Mouse (Mus musculus): ENCODE data around the gene Arhgef11.

Gene Arhgef11

DNA sequence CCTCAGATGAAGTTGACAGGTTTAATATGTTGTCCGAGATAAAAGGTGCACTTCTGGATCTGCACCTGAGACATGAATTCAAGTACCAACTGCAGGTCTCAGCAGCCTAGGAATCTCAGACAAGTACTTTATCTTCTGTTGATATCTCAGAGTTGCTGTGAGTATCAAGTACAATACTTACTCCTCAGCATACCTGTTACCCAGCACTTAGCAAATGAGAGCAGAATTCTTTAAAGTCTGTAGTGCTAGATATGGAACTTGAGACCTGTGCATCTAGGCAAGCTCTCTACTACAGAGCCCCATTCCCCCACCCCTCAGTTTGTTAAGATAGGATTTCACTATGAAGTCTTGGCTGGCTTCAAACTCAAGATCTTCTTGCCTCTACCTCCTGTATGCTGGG is 43.9 kb downstream of the Arhgef11 start:
- DNase-seq (ENCODE audit: extremely low spot score, low spot score), result no peak

DNA sequence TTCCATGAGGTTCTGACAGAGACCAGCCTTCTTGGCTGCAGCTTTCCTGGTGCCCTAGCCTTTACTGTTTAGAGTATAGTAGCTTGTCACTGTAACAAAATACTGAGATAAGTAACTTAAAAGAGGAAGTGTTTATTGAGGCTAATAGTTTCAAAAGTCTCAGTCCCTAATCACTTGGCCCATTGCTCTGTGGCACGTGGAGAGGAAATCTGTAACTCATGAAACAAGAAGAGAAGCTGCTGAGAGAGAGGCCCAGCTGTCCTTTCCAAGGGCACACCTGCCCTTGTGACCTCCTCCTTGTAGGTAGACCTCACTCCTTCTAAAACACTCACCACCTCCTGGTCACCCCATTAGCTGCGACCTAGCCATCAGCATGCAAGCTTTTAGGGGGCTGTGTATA is 101.2 kb downstream of the Arhgef11 start:
- no peak for DNase-seq (ENCODE audit: extremely low spot score, low spot score)

- no peak for DNase-seq (ENCODE audit: extremely low spot score, low spot score)
Measured at GRCm38 (mm10) chr3:87724556-87724955, 107.2 kb downstream of the Arhgef11 start.

DNA sequence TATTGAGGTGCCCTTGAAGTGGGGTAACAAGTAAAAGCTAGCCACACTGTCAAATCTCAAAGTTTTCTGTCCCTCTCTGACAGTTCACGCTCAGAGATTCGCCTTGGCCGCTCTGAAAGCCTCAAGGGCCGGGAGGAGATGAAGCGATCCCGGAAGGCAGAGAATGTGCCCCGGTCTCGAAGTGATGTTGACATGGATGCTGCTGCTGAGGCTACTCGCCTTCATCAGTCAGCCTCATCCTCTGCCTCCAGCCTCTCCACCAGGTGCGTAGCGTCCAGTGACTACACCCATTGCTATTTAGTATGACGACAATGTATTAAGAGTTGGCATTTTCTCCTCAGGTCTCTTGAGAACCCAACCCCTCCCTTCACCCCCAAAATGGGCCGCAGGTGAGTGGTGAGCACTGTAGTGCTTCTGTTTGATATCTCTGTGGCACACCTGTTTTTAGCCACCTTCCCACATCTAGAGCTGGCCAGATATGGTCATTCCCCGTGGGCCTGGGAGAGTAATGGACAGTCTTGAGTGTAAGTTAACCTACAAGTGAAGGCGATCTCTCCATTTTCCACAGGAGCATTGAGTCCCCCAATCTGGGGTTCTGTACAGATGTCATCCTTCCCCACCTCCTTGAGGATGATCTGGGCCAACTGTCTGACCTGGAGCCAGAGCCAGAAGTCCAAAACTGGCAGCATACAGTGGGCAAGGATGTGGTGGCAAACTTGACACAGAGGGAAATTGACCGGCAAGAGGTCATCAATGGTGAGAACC is 108.2 kb downstream of the Arhgef11 start:
- no peak for DNase-seq (ENCODE audit: extremely low spot score, low spot score)

GRCm38 (mm10) chr3:87726191-87726590 is 108.8 kb downstream of the Arhgef11 start:
- no peak for DNase-seq (ENCODE audit: extremely low spot score, low spot score)

DNA sequence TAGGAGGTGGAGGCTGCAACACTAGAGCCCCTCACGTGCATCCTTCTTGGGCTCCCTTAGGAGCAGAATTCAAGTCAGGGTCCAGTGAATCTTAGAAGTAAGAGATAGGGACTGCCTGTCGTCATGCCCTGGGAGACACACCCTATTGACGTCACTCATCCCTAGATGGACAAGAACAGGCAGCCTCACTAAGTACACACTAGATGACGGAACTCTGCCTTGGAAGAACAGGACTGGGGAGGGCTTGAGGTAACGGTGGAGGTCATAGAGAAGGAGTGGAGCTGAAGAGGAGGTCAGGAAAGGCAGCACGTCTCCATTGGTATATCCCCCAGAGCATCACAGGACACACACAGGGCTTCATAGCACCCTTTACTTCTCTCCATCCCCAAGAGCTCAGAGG is 111.3 kb downstream of the Arhgef11 start:
- DNase-seq (ENCODE audit: extremely low spot score, low spot score), result no peak

- no peak for DNase-seq (ENCODE audit: extremely low spot score, low spot score)
Measured at GRCm38 (mm10) chr3:87733098-87733497, 115.7 kb downstream of the Arhgef11 start.

- no peak for DNase-seq (ENCODE audit: extremely low spot score, low spot score)
Measured at GRCm38 (mm10) chr3:87733984-87734761, 116.8 kb downstream of the Arhgef11 start.

DNA sequence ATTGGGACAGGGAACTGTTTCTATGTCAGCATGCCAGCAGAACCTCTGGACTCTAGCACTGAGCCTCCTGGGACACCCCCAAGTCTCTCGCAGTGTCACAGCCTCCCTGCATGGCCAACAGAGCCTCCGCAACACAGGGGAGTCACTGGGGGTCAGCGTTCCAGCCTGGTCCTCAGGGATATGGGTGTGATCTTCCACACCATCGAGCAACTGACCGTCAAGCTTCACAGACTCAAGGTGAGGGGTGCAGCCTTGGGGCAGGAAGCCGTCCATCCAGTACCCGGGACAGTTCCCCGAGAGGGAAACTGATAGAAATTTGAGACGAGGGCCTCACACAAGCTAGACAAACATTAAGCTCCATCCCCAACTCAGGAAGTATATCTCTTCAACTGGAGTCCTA is 118.0 kb downstream of the Arhgef11 start:
- DNase-seq (ENCODE audit: extremely low spot score, low spot score), result no peak

DNA sequence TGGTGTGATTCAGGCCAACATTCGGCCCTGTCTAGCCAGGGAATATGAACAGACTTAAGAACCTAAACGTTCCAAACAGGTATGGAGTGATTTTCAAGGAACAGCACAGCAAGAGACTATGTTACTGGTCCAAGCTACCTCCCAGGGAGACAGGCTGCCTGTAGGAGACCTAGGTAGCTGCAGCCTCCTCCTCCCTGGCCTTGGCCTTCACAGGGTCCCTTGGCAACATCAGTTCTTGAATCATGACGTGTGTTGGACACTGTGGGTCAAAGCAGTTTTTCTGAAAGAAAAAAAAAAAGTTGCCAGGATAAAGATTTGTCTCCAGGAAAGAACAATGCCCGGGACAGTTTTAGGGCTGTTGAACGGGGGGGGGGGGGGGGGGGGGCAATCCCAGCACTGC is 121.5 kb downstream of the Arhgef11 start:
- DNase-seq (ENCODE audit: extremely low spot score, low spot score), result no peak

GRCm38 (mm10) chr3:87742013-87742412 is 124.7 kb downstream of the Arhgef11 start:
- DNase-seq (ENCODE audit: extremely low spot score, low spot score), result no peak

DNA sequence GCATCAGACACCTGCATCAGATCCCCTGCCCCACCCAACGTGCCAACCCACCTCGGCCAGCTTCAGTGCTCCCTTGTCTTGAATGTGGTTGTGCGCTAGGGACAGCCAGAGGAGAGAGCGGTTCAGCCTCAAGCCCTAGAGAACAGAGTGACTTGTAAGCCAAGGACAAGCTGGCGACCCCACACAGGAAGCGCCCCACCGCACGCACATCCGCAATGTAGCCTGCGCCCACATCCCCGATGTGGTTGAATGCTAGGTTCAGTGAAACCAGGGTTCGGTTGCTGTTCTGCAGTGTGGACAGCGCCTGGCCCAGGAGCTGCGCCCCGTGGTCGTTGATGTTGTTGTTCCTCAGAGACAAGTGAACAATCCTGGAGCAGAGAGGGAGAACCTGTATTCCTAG is 125.4 kb downstream of the Arhgef11 start:
- DNase-seq (ENCODE audit: extremely low spot score, low spot score), result no peak

DNA sequence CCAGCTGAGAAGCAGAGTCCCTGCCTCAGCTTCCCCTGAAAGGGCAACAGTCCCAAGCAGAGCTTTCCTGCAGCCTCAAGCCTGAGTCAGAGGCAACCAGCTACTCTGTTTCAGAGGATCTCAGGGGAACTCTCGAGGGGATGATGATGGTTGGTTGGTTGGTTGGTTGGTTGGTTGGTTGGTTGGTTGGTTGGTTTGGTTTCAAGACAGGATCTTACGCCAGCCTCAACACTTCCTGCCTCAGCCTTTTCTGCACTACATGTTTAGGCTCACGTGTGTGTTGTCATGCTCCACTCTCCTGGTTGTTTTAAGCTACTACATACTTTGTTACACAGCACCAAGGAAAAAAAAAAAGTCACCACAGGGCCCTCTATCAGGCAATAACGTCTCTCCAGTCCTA is 126.6 kb downstream of the Arhgef11 start:
- no peak for DNase-seq (ENCODE audit: extremely low spot score, low spot score)

DNA sequence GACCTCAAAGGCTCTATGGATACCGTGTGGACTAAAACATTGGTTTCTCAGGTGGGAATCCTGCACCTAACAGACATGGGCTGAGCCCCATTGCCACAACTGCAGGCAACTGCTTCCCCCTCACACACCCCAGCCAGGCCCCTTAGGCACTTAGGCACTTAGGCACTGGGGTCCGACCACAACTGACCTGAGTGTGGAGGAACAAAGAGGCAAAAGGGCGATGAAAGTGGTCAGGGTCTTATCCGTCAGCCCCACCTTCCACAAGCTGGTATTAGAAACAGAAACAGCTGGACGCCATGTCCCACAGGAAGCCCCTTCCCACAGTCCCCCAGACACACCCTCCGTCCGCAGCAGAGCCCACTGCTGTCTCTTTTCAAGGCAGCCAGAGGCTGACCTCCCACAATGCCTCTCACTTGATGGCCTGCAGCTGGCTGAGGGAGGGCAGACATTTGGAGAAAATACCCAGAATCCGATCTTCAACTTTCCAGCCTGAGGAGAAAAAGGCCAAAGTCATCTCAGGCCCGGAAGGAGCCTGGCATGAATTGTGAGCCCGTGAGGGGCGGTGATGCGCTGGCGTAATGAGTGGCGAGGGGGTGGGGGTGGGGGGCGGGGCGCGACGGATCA is 127.8 kb downstream of the Arhgef11 start:
- DNase-seq (ENCODE audit: extremely low spot score, low spot score), result no peak

DNA sequence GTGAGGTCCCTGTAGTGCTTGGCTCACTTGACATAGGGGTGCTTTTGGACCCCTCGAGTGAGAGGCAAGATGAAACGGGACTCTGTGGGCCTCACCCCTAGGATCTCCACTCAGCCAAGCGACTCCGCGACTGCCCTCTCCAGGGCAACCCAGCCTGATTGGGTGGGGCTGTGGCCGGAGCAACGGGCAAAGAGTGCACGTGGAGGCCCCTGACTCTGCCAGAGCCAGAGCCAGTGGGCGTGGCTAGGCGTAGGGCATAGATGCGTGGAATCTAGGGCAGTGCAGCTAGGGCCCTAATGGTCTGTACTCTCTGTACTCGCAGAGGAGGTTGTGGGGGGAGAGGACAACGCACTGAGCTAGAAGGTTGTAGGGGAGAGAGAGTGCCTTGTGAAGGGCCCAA is 131.1 kb downstream of the Arhgef11 start, which contains the start of gene Lrrc71:
TSS of gene Lrrc71 (minus strand) at position 195 of the 400 bp plus-strand sequence.
- no peak for DNase-seq (ENCODE audit: extremely low spot score, low spot score)

GRCm38 (mm10) chr3:87749036-87749435 is 131.7 kb downstream of the Arhgef11 start:
- no peak for DNase-seq (ENCODE audit: extremely low spot score, low spot score)

DNA sequence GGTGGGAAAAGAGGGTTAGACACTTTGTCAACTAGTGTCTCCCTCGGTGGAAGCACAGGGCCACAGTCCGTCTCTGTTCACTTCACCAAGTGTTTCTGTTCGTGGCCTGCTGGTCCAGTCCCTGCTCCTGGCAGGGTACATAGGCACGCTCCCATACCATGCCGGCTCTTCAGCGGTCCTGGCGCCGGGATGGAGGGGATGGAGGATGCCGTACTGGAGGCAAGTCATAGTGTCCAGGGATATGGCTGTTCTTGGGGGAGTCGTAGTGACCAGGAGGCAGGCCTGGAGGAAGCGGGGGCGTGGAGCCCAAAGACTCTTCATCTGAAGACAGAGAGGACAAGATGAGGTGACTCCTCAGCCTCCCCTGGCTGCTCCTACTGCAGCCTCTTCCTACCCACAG is 132.6 kb downstream of the Arhgef11 start:
- DNase-seq (ENCODE audit: extremely low spot score, low spot score), result no peak

DNA sequence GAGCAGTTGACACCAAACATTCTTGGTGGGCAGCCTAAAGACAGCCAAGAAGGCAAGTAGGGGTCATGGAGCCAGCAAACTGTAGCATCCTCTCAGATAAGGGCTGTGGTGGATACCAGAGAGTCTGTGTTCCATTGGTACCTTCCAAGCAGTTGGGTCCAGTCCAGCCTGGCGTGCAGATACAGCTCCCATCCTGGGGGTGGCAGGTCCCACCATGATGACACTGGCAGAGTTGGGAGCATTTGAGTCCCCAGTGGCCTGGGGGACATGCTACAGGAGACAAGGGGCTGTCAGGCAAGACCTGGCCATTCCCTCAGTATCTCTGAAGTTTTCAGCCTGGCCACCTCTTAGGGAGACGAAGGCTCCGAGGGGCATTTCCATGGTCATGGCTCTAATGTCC is 135.2 kb downstream of the Arhgef11 start:
- DNase-seq (ENCODE audit: extremely low spot score, low spot score), result no peak

GRCm38 (mm10) chr3:87753829-87754228 is 136.5 kb downstream of the Arhgef11 start:
- DNase-seq (ENCODE audit: extremely low spot score, low spot score), result no peak

- DNase-seq (ENCODE audit: extremely low spot score, low spot score), result peak; percentile 91
Measured at GRCm38 (mm10) chr3:87755964-87756363, 138.6 kb downstream of the Arhgef11 start.

DNA sequence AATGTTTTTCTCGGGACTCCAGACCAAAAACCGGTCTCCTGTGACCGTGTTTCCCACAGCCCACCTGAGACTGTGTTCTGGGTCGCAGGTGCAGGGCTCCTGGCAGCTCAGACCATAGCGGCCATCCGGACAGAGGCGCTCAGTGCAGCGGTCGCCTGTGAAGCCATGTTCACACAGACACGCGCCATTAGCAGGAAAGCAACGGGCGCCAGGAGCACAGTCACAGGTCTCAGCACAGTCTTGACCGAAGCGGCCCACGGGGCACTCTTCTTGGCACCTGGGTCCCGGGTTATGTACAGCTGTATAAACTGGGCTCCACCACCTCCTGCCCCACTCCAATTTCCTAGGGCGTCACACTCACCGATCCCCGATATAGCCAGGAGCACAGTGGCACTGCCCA is 139.1 kb downstream of the Arhgef11 start:
- no peak for DNase-seq (ENCODE audit: extremely low spot score, low spot score)

DNA sequence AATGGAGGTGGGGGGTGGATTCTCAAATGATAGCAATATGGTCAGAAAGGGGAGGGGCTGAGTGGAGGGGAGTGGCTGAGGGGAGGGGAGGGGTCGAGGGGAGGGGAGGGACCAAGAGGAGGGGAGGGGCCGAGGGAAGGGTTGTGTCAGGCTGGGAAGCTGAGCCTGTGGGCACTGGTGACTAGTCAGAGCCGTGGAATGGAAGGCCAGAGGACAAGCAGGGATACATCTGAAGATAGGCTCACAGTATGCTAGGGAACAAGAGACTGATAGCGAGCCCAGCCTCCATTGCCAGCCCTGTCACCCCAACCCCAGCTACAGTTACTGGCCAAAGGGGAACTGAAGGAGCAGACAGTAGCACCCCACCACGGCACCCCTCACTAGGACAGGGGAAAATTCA is 141.3 kb downstream of the Arhgef11 start:
- no peak for DNase-seq (ENCODE audit: extremely low spot score, low spot score)
